Mouse (Mus musculus): ENCODE measurements around the gene Gstm6.

DNA sequence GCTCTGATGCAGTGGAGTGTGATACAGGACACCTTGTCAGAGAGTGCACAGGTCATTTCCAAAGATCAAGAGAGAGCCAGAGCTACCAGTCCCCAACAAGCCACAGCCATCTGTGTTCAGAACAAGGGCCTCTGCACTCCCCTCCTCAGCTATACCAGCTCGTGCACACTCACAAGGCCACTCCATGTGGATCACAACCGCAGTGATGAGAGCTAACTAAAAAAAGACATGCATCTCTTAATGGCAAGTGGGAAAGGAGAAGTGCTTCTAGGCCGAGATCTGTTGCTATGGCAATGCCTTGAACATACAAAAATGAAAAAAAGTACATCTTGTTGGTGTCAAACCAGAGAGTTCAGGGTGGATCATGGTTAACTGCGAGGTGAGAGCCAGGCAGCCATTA is 3.7 kb downstream of the Gstm6 start:
- TF ChIP-seq CTCF (IDR thresholded peaks at IDR 0.05; ENCODE audit: low read depth, low read length) (no peak), POLR2A (IDR thresholded peaks at IDR 0.05; ENCODE audit: borderline replicate concordance, low read depth, low read length) (no peak)
